In the genomic region with DNA sequence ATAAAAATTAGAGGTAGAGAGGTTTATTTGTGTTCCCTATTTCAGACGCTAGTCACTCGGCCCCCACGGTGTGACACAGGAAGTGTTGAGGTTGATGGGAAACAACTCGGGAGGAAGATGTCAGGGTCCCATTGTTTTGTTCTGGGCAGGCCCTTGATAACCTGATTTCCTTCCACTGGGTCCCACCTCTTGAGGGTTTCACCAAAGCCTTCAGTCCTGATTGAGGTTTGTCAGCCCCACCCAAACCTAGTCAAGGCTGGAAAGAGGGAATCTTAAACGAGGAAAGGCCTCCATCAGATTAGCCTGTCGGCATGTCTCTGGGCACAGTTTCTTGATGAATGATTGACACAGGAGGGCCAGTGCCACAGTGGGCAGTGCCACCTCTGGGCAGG, we compare ENCODE assay signal across 17 mouse cellular contexts. TPM values are rescaled to one million over a fixed set of nuclear protein-coding genes. Genes with fewer than 3 reads are reported as not detected.
DNase-seq lines count a peak whose midpoint lies in the region; ATAC-seq and TF ChIP-seq lines count a peak whose summit lies in the region.
"Had no signal": no experiment of that assay in that cellular context is flagged by ENCODE, and none has a peak within 500 bp of the region (broad histone marks: within the 10 kb centered on the region; RNA-seq: fewer than 3 reads in every experiment).

No protein-coding gene starts in this region.

- 60% methylated on average over 6 of the region's 6 CpGs for WGBS in kidney, postnatal 0 days

- no peak overlapping the region for H3K4me2 ChIP-seq in kidney, postnatal 0 days (ENCODE audit: low read length)
- H3K4me2 ChIP-seq: embryonic facial prominence, embryonic 12.5 days; forebrain, embryonic 13.5 days; heart, embryonic 12.5 days; liver, embryonic 15.5 days had no signal

- no peak for DNase-seq in gastrocnemius, adult 2 months
- no peak for DNase-seq in gastrocnemius, adult 8-10 months (ENCODE audit: low spot score in 2 of 2)
- no peak for DNase-seq in kidney, postnatal 0 days (ENCODE audit: low spot score)
- DNase-seq in kidney, postnatal 4 days: no peak
- peak; percentile 39 for DNase-seq in thymus, postnatal 4 days
- no peak for DNase-seq in thymus, adult 18-20 months
- no peak for DNase-seq in retina, embryonic 14.5 days (ENCODE audit: low spot score)
- DNase-seq in gastrocnemius, postnatal 25 days: no peak
- DNase-seq: gastrocnemius, postnatal 36 days; right cerebral cortex, postnatal 4 days; thymus, postnatal 14 days had no signal

- intact Hi-C loops in gastrocnemius, adult 2 months (cut with DNase I): no loop called here

- H3K9ac ChIP-seq in kidney, postnatal 0 days (ENCODE audit: low read depth, low read length): no peak overlapping the region
- H3K9ac ChIP-seq: embryonic facial prominence, embryonic 12.5 days; forebrain, embryonic 13.5 days; heart, embryonic 12.5 days; liver, embryonic 15.5 days had no signal

- no peak for TF ChIP-seq CTCF in gastrocnemius, adult 2 months (IDR thresholded peaks at IDR 0.05)
- TF ChIP-seq CTCF in kidney, postnatal 0 days (IDR thresholded peaks at IDR 0.05; ENCODE audit: low read depth): no peak

- no peak for ATAC-seq in kidney, postnatal 0 days (replicated peaks; ENCODE audit: low FRiP score, low read depth)
- ATAC-seq: forebrain, embryonic 13.5 days had no signal

- H3K4me1 ChIP-seq in kidney, postnatal 0 days (replicated peaks; ENCODE audit: insufficient read depth, low read length): peaks cover 16% of the 10 kb centered on the region; the same call in 1 of the 2 replicates

- no peaks in the 10 kb centered on the region for H3K9me3 ChIP-seq in kidney, postnatal 0 days (replicated peaks; ENCODE audit: low read length)
- H3K9me3 ChIP-seq: embryonic facial prominence, embryonic 12.5 days; forebrain, embryonic 13.5 days; heart, embryonic 12.5 days; liver, embryonic 15.5 days had no signal

- no peaks in the 10 kb centered on the region for H3K27me3 ChIP-seq in kidney, postnatal 0 days (ENCODE audit: insufficient read depth, low read length)
- H3K27me3 ChIP-seq: embryonic facial prominence, embryonic 12.5 days; forebrain, embryonic 13.5 days; heart, embryonic 12.5 days; liver, embryonic 15.5 days had no signal

- peak overlapping the region; percentile 67 for H3K27ac ChIP-seq in gastrocnemius, adult 2 months
- peak overlapping the region; percentile 70; the same call in 1 of the 2 replicates for H3K27ac ChIP-seq in kidney, postnatal 0 days
- H3K27ac ChIP-seq: embryonic facial prominence, embryonic 12.5 days; forebrain, embryonic 13.5 days; hindbrain, postnatal 0 days had no signal

- peak overlapping the region; percentile 29 for H3K4me3 ChIP-seq in gastrocnemius, adult 2 months
- no peak overlapping the region for H3K4me3 ChIP-seq in kidney, postnatal 0 days (replicated peaks; ENCODE audit: low read depth, low read length)
- H3K4me3 ChIP-seq: embryonic facial prominence, embryonic 12.5 days; erythroblast, embryonic 14.5 days; forebrain, embryonic 13.5 days; heart, embryonic 12.5 days; liver, embryonic 15.5 days had no signal

- H3K36me3 ChIP-seq in kidney, postnatal 0 days (ENCODE audit: insufficient read depth, low read length): no peaks in the 10 kb centered on the region
- H3K36me3 ChIP-seq: embryonic facial prominence, embryonic 12.5 days; heart, embryonic 12.5 days; liver, embryonic 15.5 days had no signal

RNA-seq across cellular contexts. Expression of a gene that starts 12.3 kb away (rescaled TPM):
- 10 to 100 TPM in 1 of 2 experiments, 1 to 10 TPM in 1; 4.8 to 10.3 TPM for total RNA-seq in gastrocnemius, adult 2 months (2021)
- 1 to 10 TPM; 3.4 to 3.9 (median 3.5) TPM for total RNA-seq in gastrocnemius, adult 8-10 months (2022)
- 70.6 and 71.0 TPM in 2 replicates for polyA plus RNA-seq in kidney, postnatal 0 days (2015; fragmentation: Nextera tagmentation; extraction: Ambion mirVana)
- total RNA-seq in gastrocnemius, postnatal 25 days (2021): 1 to 10 TPM; 6.4 to 8.0 TPM
